Mouse (Mus musculus): Measurements from ENCODE around the gene Hdac9.

DNA sequence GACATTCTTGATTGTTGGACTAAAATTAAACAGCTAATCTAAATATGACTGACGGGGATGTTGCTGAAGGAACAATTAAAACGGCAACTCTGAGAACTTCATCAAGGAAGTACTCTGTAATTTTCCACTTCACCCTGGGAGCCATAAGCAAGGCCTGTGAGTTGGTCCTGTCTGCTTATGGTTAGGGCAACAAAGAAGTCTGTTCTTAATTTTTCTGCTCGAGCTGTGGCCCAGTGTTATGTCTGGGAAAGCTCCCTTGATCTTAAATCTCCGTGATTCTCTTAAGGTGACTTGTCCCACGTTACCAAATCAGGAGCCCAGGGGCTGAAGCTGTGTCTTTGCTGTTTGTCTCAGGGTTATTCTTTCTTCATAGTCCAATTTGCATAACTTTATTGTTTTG is 236.3 kb downstream of the Hdac9 start:
- no peak for TF ChIP-seq CTCF (conservative IDR thresholded peaks at IDR 0.05; ENCODE audit: insufficient read depth, insufficient read length, low read depth, low read length)
- no peak for TF ChIP-seq POLR2A (IDR thresholded peaks at IDR 0.05; ENCODE audit: low read depth, low read length)
